Mouse (Mus musculus): ENCODE measurements at regions not wholly inside any gene's neighbourhood (a gene's known extent, or its start where the extent isn't known, plus 50 kb on each side); places are given as distances from the start of the nearest gene placed in this dataset.

DNA sequence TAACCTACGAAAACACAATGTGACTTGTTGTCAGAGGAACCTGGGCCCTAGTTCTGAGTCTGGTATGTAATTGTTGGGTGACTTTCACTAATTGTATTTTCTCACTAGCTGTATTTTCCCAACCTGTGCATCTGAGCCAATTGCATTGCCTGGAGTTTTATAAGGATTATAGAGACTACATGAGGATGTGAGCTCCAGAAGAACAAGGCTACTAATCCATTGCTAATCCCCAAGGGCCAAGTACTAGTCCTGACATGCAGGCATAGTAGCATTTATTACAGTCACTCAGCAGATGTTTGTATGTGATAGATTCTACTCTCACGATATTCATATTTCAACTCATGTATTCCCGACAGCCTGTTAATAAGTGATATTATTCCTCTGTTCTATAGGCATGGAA is 2481.1 kb upstream of the Gm7489 start:
- DNase-seq: no peak

DNA sequence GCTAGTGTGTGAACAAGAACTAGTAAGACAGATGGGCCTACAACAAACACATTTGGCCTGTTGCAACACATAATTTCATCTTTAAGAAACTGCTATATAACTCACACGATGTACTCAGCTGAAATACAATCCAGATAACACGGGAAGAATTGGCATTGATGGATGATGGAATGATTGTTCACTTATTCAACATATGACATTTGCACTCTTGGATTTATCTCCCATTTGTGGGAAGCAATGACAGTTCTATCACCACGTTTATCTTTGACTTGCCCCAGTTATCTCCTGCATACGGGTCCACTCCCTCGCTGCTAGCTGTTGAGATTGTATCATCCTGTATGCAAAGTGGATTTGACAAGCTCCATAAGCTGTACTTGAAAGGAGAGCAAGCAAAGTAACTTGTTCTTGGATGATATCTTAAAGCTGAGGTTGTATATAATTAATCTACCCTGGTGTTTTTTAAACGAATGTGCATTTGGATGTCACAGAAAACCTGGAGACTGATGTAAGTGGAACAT is 2474.9 kb upstream of the Gm7489 start:
- DNase-seq: no peak

DNA sequence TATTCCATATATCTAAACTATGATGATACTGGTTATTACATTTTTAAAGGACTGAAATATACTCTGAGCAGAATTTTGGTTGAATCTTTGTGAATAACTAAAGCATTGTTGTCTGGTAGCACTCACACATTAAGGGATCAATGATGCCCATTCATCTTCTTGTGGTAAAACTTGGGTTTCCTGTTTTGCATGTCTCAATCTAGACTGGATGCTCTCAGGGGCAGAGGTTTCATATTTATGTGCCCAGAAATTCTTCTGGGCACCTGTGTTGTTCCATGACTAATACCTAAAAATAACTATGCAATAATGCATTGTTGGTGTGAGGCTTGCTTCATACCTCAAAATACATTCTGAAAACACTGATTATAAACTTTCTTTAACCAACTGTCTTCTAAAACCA is 2472.7 kb upstream of the Gm7489 start:
- DNase-seq: no peak

DNA sequence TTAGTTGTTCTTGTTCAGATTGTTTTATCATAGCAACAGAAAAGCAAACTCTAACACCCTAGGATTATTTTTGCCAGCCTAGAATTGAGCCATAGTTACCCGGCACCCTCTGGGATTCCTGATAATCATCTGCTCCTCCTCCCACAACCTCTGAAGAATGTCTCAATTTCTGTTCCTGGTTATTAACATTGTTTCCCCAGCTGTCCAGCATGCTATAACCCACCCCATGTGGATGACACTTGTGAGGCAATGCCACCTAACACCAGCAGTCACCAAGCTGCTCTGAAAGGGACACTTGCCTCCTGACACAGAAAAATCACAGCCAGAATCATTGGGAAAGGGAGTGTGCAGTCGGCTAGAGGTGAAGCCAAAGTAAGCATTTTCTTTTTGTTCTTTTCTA is 2442.1 kb upstream of the Gm7489 start:
- DNase-seq: no peak

DNA sequence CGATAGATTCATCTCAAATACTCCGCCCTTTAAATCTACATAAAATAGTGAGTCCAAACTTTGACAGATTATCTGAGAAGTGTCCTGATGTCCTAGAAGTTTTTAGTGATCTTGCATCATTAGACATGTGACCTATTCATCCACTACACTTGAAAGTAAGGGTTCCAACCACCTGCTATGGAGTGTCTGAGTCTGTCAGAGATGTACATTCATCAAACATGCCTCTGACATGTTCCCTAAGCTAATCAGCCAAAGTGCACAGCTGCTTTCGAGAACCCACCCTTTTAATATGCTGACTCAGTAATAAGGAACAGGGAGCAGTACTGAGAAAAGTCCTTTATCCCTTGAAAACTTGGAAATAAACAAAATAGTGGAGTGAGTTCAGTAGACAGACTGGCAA is 2414.8 kb upstream of the Gm7489 start:
- DNase-seq: no peak

DNA sequence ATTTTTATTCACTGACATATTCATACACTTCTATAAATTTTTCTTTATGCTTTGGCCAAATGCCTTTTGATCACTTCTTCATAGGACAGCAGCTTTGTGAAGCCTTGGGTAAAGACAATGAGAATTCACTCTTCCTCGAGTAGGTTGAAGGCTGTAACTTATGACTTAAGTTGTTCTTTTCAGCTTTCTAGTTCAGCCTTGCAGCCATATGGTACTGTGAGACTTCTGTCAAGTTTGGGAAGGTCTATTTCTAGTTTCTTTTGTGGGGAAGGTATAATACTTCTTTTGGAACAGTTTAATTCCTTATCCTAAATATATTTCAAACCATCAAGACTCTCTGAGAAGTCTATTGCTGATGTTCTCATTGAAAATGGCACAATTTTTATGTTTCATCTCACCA is 2413.6 kb upstream of the Gm7489 start:
- DNase-seq: no peak

DNA sequence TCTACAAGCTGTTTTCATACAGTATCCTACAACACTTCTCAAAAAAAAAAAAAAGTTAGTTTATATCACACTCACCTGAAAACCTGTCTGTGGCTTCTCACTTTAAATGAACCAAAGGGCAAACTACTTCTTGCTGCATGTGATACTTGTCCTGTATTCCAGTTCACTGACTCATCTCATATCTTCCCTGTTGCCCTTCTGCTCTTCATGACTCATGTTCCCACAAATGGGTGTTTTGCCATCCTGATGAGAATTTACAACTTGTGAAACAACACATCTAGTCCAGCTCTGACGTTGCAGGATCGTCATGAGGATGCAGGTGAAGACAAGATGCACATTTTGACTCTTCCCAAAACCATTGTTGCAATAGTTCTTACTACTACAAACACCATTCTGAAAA is 2412.7 kb upstream of the Gm7489 start:
- no peak for DNase-seq

DNA sequence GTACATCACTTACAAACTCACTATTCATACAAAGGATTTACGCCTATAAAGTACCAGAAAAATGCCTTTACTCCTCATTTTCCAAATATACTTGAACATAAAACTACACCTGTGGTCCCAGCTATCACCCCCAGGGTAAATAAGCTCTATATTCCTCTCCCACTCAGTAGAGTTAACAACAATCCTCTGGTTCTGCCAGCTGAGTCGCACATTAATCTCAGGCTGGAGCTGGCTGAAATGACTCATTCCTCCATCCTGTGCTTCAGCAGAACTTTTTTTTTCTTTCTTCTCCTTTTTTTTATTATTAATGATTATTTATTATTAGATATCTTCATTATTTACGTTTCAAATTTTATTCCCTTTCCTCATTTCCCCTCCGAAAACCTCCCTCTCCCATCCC is 2402.8 kb upstream of the Gm7489 start:
- DNase-seq: no peak

DNA sequence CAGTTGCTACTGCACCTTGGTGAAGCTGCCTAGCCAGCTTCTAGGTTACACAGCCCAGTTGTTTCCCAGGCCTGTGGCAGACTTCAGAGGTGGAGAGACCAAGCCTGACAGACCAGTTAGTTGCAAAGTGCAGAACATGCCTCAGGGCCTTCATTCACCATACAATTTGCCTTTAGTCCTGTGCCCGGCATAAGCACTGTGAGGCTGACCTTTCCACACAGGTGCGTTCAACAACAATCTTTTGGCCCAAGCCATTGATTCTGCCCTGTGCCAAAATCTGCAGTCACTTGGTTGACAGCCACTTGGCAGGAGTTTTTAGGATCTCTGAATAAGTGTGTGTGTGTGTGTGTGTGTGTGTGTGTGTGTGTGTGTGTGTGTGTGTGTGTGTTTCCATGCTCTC is 2400.5 kb upstream of the Gm7489 start:
- no peak for DNase-seq

DNA sequence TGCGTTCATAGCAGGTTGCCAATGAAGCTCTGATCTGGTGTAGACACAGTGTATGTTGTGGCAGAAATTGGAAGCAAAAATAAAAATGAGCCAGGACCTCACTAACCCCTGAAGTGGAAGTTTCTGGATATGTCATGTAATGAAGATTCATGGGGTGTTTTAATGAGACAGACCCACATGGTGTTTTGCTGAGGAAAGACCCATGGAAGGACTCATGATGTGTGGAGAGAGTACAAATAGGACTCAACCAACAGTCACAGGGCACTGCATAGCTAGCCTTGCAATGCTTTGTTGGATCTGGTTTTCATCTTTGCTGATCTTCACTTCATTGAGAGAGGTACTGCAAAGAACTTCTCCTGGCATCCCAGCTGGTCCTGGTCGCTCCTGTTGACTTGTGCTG is 2399.2 kb upstream of the Gm7489 start:
- no peak for DNase-seq

DNA sequence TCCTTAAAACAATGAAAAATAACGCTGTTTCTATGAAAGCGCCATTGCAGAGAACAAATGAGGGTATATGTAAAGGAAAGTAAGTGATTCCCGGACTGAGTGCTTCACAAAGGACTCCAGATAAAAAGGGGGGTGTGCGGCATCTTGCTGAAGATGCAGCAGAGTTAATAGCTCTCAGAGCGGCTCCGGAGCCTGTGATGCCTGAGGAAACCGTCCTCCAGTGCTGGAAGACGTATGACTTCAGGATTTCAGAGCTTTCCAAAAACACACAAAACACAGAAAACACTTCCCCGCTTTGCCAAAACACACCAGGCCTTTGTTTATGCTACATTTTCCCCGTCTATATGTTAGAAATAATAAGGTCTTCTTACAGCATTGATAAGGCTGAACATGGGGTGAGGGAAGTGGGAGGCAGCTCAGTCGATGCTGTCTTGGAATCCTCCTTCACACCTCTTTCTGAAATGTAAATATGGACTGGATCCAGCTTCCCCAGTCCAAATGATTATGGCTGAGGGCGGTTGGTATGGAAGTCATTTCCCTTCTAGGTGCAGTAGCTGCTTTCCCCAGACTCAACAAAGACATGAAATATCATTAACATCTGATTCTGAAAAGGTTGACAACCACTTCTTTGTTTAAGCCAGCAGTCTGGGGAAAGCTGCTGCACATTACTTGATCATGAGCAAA is 2382.5 kb upstream of the Gm7489 start:
- DNase-seq: no peak

DNA sequence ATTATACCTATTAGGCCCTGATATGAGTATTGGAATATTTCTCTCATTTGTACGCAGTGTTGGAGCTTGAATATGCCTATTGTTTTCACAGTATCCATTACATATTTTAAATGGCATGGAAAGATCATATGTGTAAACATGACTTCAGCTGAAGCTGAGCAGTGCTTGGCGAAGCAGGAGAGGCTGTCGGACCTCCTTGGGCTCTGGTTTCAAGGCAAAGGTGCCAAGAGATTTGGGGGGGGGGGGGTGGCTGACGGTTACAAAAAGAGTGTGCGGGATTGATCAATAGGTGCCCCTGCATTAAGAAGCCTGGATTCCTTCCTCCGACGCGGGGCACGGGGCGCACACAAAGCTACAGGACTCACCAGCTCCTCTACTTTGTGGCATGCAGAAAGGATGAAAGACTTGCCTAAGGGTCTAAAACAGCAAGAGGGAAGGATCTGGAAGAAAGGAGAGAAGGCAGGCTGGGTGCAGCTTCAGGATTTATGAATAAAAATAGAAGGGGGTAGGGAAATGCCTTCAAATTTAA is 2381.9 kb upstream of the Gm7489 start:
- DNase-seq: no peak

DNA sequence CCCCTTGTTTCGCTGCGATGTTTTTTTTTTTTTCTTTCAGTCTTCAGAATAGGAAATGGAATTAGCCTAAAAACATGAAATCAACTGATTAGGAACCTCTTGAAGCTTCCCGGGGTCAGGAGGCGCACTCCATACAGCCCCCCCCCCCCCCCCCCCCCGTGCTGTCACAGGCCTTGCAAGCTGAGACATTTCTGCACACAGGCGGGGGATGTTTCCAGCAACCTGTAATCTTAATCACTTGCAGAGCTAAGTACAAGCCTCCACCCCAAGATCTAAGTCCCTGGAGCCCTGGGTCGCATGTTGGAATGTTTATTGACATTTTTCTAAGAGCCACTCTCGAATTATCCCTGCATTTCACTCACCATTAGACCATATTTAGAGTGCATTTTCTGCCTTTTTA is 2381.4 kb upstream of the Gm7489 start:
- DNase-seq: no peak

DNA sequence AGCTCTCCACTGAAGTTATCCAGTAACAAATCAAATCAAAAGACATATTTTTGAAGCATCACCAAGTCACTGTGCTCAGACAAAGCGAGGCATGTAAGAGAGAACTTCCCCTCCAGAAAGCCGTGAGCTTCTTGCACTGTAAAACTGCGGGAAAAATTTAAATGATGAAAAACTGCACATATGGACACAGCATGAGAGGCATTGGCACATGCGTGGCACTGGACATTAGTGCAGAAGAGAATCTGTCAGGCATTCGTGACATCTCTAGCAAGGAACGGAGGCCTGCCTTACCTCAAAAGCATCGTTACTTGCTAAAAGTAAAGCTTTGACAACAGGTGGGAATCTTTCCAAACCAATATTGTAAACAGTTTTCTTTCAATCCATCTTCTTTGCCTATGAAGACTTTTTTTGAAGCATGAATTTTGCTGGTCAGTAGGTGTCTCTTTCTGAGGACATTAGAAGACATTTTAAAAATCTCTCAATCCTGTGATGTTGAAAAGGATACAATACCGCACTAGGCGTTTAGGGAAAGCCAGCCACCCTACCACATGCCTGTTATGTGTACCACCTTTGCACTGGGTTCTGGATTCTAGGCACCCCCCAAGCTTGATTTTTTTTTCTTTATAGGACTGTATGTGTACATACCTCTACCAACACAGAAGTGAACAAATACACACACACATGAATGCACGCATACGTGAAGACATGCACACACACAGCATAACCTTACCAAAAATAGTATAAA is 2380.5 kb upstream of the Gm7489 start:
- no peak for DNase-seq

DNA sequence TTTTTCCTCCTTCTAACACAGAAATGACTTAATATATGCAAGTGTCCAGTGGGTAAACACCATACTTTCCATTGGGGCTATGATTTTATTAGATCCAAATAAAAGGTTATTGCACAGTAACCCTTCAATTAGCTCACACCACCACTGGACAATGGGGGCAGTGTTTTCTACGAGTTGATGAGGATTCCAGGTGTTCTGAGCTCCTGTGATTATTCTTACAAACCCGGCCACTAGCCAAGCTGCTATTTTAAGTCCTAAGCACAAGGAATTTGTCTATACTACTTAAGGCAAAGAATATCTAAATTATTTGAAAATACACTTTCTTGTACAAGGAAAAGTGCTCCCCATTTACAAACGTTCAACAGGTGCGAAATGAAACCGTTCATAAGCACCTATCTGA is 2379.9 kb upstream of the Gm7489 start:
- DNase-seq: no peak

DNA sequence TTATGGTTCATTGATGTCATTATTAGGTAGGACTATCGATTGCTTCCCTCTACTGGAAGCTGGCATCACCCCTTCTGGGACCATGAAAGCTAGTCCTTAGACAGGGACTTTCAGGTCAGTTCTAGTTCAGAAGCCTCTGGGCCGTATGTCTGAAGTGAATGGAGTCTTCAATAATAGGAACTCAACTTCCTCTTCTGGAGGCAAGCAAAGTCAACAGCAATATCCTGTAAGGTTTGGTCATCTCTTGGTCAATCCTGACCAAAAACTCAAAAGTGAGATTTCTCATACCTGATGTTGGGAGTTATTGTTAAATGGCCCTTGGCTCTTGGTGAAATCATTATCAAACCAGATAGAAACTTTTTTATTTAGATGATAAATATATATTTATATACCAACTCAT is 2377.6 kb upstream of the Gm7489 start:
- no peak for DNase-seq

DNA sequence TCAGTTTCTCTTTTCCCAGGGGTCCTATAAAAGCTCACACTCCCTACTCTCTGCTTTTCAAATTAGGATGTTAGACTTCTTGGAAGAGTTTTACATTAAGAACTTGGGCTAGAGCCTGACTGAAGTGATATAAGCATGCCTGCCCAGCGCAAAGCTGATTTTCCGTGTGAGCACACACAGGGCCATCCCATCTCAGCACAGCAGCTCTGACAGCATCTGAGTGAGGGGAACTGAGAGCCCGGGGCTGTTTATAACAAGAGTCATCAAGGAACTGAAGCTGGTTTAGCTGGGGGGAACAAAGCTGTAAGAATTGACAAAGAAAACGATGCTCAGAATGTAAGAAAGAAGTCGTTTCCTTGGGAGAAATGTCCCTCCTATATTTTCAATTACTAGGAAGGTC is 2373.4 kb upstream of the Gm7489 start:
- no peak for DNase-seq

DNA sequence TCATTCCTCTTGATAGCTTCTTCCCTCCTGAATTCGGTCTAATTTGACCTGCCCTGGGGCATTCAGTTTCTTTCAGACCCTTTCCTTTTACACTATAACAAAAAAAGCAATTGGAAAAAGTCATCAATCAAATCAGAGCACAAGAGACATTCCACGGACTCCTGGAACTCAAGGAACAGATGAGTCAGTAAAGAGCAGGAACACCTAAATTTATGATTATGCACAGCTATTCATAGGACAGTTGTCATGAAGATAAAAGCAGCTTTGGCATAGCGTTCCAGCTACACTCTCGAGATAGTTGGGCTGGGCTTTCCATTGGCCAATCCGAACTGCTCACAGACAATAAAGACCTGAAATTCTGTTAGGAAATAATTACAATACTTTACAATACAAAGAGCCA is 2348.4 kb upstream of the Gm7489 start:
- DNase-seq: no peak

DNA sequence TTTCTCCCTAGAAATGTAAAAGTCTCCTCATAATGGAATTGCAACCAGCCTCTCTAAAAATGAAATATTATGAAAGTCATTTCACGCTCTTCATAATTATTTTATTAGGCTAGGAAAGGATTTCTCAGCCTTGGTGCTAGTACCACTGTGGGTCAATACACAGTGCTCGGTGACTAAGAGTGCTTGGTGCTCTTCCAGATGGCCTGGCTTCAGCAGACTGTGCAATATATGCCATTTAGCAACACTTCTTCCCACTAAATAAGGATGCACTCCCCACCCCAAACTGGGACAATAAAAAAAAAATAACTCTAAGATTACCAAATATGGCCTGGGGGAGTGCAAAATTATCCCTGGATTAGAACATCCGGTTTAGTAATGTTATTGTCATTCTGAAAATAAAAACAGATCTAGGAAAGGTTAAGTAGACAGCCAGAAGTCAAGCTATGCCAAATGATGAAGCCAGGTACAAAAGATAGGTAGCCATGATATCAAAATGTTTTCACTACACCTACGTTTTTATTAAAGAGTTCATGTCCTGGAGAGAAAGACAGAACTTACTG is 2333.4 kb upstream of the Gm7489 start:
- no peak for DNase-seq

DNA sequence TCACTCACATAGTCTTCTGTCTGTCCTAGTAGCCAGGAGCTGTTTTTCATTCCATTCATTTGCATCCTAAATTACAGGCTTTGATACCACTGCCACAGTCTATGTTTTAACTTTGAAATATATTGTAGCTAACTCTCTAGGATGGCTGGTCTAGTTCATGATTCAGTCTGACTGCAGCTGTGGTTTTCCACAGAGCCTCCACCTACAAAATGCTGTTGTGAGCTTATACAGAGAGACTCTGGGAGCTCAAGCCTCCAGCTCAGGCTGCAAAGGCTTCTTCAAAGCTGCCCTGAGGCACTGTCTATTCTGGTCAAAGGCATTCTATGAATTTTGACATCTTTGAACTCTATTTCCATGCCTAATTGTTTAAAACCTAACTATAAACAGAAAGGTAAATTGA is 2326.5 kb upstream of the Gm7489 start:
- no peak for DNase-seq

DNA sequence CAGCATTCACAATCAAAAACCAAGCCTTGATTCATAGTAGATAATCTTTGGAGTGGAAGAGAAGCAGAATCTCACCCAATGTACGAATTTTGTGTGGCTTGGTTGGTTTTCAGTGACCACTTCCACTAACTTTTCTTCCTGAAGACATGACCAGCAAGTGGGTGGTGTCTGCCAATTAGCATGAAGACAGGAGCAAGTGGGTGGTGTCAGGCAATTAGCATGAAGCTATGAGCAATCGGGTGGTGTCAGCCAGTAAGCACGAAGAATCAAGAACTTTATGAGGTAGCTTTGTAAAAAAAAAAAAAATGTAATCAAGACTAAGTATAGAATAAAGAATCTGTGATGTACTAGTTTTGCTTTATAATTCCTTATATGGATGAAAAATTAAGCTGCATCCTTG is 2319.2 kb upstream of the Gm7489 start:
- no peak for DNase-seq

DNA sequence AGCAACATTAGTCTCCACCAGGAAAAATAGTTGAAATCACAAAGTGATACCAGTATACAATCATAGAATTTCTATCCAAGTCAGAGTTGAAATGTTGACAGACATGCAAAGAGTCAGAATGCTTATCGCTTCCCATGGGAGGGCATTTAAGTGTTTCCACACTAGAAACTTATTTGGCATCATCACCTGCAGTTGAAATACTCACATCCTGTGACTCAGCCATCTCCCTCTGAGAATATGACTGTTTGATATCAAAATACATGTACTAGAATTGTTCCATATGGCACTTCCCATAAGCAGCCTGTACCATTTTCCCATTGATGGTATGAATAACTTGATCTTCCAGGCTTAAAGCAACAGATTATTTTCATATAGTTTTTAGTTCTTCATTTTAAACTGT is 2314.1 kb upstream of the Gm7489 start:
- DNase-seq: no peak

DNA sequence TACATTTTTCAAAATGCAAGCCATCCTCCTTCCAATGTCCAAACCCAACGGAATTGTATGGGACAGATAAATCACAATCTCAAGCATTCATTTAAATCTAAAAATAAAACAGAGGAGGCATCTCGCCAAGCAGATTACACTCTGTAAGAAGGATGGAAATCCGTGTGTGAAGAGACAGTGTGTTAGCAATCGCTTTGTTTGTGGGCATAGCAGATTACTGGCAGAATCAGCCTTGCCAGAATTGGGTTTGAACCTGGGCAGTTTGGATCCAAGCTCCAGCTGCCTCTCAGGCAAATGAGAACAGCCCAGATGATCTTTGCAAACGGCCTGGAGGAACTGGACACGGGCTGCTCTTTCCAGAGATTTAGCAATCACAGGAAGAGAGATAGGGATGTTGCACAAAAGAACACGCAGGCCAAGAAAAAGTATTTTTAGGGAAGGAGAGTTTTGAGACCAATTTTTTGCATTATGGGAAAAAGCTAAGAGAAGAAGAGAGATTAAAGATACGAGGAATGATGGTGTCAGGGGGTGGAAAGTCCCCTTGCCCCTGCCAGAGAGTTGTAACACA is 2310.1 kb upstream of the Gm7489 start:
- no peak for DNase-seq

DNA sequence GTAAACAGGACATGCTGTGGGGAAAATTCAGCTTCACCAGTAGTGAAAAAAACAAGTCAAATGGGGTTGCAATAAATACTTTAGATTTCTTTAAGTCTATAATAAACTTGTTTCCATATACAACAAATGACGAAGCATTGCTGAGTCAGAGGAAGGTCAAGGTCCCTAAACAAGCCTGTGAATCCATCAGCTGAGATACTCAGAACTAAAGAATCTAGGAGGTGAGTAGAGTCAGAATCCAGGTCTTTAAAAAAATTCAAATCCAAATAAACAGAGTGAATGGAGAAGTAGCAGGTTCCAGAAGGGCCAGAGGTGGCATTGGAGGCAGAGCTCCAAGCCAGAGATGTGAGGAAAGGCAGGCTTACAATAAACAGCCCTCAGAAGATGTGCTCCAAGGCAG is 2301.1 kb upstream of the Gm7489 start:
- DNase-seq: no peak
